Mouse (Mus musculus): Measurements from ENCODE around the gene Pelo.

The Pelo gene

DNA sequence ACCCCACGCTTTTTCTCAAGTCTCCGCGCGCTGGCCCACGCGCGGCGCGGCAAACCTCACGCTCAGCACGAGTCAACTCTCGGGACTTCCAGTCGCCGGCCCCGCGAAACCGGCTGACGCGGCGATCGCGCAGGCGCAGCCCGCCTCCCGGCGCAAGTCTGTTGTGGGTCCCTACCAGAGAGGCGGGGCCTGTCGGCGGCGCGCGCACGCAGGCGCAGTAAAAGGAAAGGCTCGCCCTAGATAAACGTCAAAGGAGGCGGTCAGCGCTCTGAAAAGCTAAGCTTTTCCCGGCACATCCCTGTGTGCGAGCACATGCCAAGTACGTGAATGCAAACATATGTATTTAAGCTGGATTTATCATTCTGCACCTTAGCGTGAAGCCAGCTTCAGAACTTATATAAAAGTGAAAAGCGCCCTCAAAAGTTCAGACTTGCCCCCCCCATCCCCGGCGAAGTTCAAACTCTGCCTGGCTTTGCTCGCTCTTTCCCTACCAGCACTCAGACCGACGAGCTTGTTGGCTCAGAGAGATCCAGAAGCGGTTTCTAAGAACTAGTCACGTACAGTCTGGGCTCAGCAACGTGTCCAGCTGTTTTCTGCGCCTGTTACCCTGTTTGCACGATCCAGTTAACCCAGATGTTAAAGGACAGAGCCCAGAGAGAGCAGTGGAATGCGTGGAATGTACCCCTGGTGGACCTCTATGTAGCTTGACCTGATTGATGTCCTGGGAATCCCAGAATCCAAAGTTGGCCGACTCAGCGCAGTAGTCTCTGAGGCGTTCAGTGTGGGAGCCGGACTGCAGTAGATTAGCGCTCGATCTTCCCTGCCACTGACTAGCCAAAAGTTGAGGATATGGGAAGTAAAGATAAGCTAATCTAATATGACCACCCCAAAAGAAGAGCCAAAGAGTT, at the start of gene Pelo:
Gene Pelo, minus strand, starts transcription at position 118 of the 908 bp plus-strand sequence.
- DNase-seq: peak; percentile 94 to 96

DNA sequence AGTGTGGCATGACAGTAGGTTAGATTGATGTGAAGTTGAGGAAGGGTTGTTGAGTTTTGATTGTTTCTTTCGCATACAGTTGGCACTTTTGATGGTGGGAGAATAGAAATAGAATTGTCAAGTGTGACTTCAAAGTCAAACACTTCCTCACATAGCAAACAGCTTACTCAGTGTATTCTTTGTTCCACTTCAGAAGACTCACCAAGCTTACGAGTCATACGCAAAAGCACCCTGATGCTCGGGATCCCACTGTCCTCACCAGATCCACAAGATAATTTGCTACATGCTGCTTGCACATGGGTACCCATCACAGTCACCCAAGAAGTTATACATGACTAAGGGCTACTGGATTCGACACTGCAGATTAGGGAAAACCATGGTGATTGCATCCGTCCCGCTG, 48.5 kb upstream of the Pelo start:
- no peak for DNase-seq

DNA sequence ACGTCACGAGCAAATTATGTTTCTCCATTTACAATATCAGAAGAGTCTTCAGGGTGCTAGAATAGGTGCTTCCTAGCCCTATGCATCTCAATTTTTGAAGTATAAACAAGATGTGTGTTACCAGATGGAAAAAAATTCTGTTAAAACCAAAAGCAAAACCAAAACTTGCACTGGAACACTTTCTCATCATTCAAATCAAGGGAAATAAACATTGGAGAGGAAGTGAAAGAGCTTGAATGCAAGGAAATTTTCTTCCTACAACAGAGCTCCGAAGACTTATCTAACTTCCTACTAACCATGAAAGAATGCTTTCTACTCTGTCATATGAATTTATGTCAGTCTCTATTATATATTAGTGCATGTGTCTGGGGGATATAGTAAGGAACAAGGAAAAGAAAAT, 46.8 kb upstream of the Pelo start:
- no peak for DNase-seq

DNA sequence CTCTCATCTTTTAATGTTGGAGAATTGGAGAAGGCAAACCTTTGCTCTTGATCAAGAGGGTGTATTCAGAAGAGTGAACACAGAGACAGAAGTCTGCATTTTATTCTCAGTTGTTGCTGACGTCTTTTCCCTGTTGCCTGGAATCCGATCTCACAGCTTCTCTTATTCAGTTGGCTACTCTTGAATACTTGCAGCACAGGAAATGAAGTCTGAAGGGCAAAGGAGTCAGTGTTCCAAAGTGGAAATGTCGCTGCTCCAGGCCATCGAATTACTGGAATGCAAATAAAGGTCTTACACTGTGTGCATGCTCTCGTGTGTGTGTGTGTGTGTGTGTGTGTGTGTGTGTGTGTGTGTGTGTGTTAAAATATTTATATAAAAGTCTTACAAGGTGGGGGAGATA, 42.4 kb upstream of the Pelo start:
- DNase-seq: no peak

DNA sequence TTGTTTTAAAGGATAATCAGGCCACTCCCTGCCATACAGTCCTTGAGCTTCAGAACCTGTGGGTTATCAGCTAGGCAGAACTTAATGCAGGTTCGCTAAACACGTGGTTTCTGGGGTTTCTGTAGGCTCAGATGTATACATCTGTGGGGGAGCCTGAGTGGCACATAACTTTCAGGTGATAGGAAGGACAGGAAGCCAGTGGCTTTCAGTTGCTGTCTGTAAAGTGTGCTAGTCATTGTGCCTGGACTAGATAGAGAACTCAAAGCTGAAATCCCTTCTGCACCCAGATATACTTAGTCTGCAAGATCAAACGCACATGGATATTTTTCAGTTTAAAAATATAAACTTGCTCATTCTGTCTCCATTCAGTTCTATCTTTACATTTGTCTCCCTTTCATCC, 41.4 kb upstream of the Pelo start:
- DNase-seq: no peak

DNA sequence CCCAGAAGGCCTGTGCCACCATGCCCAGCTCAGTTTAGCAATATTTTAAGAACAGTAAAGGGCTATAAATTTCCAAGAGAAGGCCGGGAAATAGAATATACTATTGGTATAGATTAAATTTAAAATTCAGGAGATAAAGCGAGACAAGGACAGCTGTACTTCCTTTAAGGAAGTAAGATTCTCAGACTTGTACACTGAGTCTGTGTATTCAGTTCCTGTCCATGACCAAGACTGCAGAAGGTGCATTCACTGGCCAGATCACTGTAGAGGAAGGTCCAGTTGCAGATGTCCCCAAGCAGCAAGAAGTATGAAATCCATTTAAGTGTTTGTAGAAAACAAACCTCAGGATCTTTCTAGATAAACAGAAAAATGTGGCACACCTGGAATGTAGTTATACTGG, 40.0 kb upstream of the Pelo start:
- DNase-seq: no peak

DNA sequence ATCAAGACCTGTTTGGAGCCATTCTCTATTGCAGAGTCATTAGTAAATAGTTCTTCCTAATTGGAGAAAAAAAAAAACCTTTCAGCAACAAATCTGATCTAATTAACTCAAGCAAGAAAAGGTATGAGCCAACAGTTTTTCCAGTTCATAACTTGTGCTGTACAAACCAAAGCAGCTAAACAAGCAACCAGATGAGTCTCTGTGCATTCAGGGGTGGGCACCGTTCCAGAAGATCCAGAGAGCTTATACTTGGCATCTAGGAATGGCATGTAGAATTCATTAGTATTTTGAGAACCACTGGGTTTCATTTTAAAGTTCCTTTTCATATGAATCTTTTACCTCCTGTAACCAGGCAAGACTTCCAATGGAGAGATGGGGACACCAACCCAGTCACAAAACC, 37.8 kb upstream of the Pelo start:
- peak in 1 of 2 experiments; percentile 4 for DNase-seq

DNA sequence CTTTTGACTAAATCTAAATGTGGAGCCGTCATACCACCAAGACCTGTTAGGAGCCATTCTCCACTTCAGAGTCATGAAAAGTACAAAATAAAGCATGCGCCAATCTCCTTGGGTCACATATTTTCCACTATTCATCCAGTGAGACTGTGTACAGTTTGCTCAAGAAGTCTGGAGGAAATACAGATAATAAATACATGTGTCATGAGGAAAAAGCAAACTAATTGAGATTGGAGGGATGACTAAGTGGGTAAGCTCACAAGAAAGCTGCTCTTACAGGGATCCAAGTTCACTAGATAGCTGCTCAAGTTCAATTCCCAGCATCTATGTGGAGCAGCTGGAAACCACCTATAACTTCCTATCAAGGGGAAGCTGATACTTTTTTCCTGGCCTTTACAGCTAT, 36.5 kb upstream of the Pelo start:
- no peak for DNase-seq

DNA sequence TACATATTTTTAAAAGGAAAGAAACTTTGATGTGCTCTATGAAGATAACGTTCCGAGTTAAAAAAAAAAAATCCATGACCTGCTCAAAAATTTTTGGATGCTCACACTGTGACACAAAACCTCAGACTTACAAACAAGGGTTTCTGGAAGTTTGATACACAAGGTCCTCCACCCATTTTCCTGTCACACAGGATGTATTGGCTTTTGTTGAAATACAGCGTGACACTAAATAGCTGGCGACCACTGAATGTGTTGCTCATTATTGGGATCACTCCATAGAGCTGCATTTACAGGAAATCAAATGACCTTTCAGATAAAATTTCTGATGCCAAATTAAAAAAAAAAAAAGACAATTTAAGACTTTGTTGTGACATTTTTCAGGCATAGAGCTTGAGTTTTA, 35.1 kb upstream of the Pelo start:
- DNase-seq: no peak

DNA sequence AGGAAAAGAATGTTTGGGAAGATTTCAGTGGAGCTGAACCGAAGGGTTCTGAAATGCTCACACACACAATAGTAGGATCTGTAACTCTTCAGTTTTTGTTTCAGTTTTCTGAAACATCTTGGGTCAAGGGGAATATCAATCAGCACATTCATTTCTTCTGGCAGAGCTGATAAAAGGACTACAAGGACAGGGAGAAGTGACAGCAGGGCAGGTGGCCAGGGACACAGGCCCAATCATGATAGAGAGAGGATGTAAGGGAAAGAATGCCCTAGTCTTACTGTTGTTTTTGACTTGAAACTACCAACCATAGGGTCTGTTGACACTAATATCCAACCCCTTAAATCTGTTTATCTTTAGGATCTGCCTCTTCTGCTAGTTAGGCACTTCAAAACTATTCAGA, 34.5 kb upstream of the Pelo start:
- DNase-seq: no peak

DNA sequence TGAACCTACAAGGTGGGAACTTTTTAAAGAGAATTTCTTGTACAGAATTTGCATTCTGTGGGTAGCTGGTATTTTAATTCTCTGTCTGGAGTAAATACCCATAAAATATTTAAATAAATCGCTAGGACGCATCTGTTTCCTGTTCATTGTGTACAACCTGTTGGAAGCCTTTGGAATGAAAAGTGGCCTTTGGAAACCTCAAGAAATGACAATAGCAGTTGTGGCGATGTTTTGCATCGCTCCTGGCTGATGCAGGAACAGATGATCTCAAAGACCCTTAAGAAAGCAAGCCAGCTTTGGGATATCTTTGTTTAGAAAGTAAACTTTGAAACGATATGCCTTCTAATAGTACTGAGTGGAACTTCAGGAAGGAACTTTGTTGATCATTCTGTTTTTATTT, 28.8 kb upstream of the Pelo start:
- DNase-seq: no peak

DNA sequence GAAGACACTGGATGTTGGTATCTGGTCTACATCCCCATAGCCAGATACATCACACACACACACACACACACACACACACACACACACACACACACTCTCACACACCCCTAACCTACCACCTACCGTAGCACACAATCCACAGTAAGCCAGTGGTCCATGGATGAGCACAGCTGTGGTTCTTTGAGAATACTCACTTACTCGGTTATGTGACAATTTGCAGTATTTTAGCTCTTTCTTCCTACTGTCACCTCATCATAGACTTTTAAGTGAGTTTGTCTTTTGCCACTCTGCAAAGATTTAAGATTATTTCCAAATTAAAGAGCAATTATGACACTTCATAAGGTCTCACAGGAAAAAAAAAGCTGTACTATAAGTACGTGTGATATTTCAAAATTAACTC, 28.2 kb upstream of the Pelo start:
- no peak for DNase-seq

DNA sequence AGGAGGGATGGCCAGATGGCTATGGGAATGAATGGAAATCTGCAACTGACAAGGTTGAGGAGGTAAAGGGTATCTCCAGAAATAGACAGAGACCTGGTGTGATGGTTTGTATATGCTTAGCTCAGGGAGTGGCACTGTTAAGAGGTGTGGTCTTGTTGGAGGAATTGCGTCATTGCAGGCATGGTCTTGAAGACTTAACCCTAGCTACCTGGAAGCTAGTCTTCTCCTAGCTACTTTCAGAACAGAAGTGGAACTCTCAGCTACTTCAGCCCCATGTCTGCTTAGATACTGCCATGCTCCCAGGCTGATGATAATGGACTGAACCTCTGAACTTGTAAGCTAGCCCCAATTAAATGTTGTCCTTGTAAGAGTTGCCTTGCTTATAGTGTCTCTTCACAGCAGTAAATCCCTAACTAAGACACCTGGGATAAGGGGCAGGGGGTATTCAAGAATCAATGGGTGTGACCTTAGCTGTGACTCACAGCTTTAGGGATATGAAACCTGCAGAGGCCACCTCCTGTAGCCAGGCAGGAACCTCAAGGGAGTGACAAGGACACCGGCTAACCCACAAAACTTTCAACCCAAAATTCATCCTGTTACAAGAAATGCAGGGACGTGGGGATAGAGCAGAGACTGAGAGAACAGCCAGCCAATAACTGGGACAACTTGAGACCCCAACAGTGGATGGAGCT, 27.1 kb upstream of the Pelo start:
- DNase-seq: no peak

DNA sequence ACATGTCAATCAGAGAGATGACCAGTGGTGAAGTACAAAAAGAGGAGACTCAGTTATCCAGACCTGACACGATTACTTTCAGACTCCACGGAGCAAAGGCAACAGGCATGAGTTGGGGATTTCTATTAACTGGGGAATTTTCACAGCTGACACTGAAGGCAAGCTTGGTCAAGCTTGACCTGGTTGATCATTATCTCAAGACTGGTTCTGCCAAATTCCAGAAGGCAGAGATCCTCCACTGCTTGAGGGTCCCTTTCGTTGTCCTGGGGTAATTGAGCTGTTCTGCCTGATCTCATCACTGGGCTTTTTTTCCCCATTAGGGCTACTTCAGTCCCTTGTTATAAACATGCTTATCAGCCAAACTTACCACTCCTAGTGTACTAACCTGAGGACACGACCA, 19.6 kb upstream of the Pelo start:
- no peak for DNase-seq

DNA sequence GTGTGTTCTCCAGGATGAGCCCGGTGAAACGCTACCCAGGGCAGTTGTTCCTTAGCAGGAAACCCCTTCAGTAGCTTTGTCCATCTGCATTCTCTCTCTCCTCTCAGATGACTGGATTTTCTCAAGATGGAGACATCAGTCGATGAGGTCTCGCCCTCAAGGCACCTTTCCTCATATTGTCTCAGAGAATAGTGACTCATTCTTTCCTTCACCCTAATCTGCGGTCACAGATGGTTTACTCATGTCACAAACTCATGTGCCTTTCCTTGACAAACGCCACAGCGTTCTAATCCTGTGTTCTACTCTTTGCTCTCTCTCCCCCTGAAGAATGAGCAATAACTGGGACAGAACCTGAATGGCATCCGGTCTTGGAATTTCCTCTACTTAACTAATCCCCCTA, 17.4 kb upstream of the Pelo start:
- no peak for DNase-seq

DNA sequence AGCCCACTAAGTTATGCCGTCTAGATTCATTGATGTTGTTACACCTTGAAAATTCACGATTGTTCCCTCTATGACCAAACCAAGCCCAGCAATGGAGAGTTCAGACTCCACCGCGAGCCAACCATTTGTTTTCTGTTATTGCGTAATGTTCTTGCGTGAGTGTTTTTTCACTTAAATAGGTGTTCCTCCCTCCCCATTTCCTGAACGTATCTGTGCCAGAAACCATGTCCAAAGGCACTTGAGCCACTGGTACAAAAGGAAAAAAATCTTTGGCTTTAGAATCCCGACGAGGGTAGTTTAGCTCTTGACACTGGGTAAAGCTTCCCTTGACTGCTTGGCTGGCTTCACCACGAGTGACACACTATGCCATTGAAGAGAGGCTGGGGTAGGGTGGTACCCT, 16.2 kb upstream of the Pelo start:
- no peak for DNase-seq

DNA sequence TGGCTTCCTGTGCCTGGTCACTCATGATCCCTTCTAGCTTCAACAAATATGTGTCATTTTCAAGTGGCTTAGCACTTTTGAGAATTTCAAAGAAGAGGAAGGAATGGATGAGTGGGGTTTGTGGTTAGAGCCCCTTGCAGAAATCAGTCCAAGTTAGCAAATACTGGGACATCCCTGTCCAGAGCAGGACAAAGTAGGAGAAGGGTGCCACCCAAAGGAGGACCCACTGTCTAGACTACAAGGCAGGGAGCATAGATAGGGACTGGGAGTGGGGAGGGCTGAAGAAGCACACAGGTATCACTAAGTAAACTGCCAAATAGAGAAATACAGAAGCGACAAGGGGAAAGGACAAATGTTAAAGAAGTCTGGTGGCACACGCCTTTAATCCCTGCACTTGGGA, 12.8 kb upstream of the Pelo start:
- no peak for DNase-seq

DNA sequence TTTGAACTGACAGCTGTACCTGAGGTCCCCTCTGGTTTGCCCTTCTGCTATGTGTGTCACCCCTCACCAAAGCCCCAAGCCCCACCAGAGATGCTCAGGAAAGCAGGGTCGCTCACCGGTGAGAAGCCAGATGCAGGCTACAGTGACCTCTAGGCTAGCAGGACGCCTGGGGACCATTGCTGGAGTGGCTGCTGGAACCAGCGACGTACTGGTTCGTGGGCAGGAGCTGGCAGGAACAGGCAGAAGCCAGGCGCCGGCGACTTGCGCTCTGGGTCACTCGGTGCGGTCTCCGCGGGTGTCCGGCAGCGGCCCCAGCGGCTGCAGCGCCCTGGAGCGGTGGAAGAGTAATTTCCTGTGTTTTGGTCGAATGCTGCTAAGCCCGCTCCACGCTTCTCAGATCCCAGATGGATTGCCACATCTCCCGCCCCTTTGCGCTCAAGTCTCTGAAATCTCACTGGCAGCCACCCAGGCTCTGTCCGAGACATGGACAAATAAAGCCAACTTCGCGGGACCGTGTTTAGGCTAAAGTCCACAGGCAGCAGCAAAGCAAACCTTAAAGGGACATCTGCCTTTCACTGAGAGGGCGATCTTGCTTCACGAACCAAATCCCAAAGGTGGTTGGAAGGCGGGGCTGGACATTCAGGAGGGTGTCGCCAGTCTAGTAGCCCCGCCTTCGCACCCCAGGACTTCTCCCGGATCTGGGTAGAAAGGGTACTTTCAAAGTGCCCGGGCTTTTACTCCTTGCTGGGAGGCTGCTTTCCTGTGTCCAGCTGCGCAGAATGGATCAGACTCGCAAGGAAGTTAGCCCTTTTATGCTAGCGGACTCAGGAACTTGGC, 11.6 kb upstream of the Pelo start, which contains the start of the genes Gm49395 and Itga1:
Gene Gm49395, minus strand, starts transcription at position 567 of the 837 bp plus-strand sequence.
Gene Itga1, minus strand, starts transcription at position 610 of the 837 bp plus-strand sequence.
- DNase-seq: peak; percentile 43 to 46

DNA sequence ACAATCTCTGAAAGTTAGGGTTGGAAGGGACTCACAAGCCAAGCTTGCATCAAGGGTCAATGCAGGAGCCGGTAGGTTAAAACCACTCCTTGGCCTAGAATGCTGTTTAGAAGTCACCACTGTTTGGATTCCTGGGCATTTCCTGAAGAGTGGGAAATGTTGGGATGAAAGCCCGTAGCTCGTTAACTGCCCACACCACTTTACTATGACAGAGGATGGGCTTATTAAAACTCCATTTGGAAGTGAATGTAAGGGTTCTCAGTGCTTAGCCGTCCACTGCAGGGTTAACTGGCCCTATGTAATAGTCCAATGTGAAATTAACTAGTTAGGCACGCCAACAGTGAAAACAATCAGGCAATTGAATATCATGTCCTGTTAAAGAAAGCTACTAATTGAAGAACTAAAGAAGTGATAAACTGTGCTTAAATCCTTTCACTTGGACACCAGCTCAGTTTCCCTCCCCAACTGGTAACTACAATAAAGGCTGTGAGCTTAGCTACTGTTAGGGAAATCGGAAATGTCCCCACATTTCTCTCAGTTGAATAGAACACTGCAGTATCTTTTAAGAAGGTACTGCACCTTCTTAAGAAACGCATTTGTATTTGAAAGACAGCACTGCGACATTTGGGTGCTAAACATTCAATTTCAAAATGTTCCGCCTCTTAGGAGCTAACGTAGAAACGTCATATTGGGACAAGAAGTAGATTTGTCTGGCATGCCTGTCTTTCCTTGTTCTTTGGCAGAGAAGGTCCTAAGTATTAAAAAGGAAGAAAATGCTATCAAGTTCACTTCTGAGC, 10.6 kb upstream of the Pelo start:
- DNase-seq: no peak

DNA sequence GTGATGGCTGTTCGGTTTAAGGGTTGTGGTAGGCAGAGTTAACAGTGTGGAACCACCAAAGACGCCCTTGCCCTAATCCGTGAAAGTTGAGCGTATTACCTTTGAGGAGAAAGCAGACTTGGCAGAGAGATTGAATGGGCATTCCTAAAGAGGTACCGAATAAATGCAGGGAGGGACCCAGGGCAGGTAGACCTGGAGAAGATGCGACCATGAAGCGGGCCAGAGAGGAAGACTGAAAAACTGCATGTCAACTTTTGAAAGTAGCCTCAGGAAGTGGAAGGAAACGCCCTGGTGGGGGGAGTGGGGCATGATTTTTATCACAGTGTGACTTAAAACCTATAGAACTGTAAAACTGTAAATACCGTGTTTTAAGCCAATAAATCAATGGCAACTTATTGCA, 9.4 kb upstream of the Pelo start:
- DNase-seq: no peak

DNA sequence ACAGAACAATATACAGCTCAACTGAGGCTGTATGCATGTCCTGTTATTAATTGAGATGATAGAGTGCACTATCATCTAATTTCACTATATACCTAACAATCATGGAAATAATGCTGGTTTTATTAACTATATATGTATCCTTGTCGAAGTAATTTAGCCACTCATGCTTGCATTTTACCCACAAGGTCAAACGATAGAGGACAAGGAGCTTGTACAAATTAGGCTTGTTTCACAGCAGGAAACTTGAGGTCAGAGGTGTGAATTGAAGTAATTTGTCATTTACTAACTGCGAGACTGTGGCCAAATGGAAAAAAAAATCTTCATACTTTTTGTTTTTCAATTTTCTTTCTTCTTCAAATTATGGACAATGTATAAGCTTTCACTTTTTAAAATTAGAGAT, 8.2 kb upstream of the Pelo start:
- no peak for DNase-seq

DNA sequence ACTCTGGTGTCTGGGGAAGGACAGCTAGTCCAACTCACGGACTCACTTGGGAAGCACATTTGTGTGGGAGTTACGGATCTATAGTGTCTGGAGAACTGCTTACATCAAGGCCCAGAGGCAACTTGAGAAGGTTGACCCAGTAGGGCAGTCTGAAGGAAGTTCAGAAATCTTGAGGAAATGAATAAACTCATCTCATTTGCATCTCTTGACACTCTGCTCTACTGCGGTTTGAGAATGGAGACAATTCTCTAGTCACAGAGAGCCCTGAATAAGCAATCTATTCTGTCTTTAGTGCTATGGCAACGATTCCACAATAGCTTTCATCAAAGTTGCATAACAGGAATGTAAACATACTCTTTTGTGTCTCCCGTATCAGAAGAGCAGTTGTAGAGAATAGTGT, 7.0 kb upstream of the Pelo start:
- no peak for DNase-seq
